Mouse (Mus musculus) stomach, embryonic 16.5 days (tissue): ENCODE measurements around the gene Gulp1. TPM values are rescaled to one million over a fixed set of nuclear protein-coding genes. Genes with fewer than 3 reads are reported as not detected.

Experiments
- ATAC-seq: fragments of 200-750 bp; cut with Nextera tagmentation; 2 replicates; pipeline ENCODE4 v1.8.0; 2017; ENCODE audit warnings: moderate number of reproducible peaks, moderate TSS enrichment; ENCODE audit not compliant: insufficient read depth, low FRiP score
- H3K27ac ChIP-seq: fragments of 300-500 bp; sonication (generic); 2 replicates; pipeline ENCODE4 v1.5.1; 2014; ENCODE audit warnings: low read length
- H3K27me3 ChIP-seq: fragments of 300-500 bp; sonication (generic); 2 replicates; pipeline ENCODE4 v1.6.1; 2014; ENCODE audit warnings: low read length, control low read depth, mixed read lengths; ENCODE audit not compliant: control insufficient read depth, insufficient read depth
- H3K36me3 ChIP-seq: fragments of 300-500 bp; sonication (generic); 2 replicates; pipeline ENCODE4 v1.6.1; 2014; ENCODE audit warnings: low read length; ENCODE audit not compliant: control insufficient read depth, insufficient read depth
- H3K4me1 ChIP-seq: fragments of 300-500 bp; sonication (generic); 2 replicates; pipeline ENCODE4 v1.6.1; 2014; ENCODE audit warnings: low read length, control low read depth, mixed read lengths; ENCODE audit not compliant: control insufficient read depth, insufficient read depth
- H3K4me2 ChIP-seq: fragments of 300-500 bp; sonication (generic); 2 replicates; pipeline ENCODE4 v1.6.1; 2014; ENCODE audit warnings: low read depth, low read length, mixed read lengths
- H3K4me3 ChIP-seq: fragments of 300-500 bp; sonication (generic); replicated peaks from 2 replicates; pipeline ENCODE4 v1.5.1; 2014; ENCODE audit warnings: mild to moderate bottlenecking, low read length
- H3K9ac ChIP-seq: fragments of 300-500 bp; sonication (generic); 2 replicates; pipeline ENCODE4 v1.6.1; 2014; ENCODE audit warnings: low read length
- H3K9me3 ChIP-seq: fragments of 300-500 bp; sonication (generic); replicated peaks from 2 replicates; pipeline ENCODE4 v1.6.1; 2016; ENCODE audit warnings: low read length, control low read depth; ENCODE audit not compliant: control insufficient read depth
- WGBS: fragments of 180-500 bp; shearing (Covaris S2); extraction: QIAGEN DNeasy Blood & Tissue Kit; methylation state at CpG from one replicate; pipeline ENCODE4 v1.1.7; 2014; 5-methylcytosine and 5-hydroxymethylcytosine counted together
- polyA plus RNA-seq: library from polyadenylated mRNA; unstranded; fragments of >200 nt; fragmentation: Nextera tagmentation; extraction: Ambion mirVana; gene quantifications from 2 replicates; pipeline ENCODE4 v1.2.1, GENCODE M21; 2015

Gene Gulp1
- polyA plus RNA-seq, 1 experiment from 2014 or later, result 21.4 TPM

GRCm38 (mm10) chr1:44580390-44580789 is 29.1 kb downstream of the Gulp1 start:
- Histone ChIP-seq H3K9me3 (no peaks in the 10 kb centered on the region), H3K4me3 (no peak overlapping the region), H3K36me3 (no peaks in the 10 kb centered on the region), H3K27me3 (no peaks in the 10 kb centered on the region), H3K27ac (peak overlapping the region; percentile 8; the same call in 1 of the 2 replicates), H3K4me1 (0 out of 2 replicates have a peak, but pooled peaks cover 2% of the 10 kb centered on the region), H3K4me2 (no peak overlapping the region), H3K9ac (no peak overlapping the region)
- 56% methylated on average over 3 of the region's 3 CpGs for WGBS
- peak; percentile 17; the same call in 1 of the 2 replicates for ATAC-seq

GRCm38 (mm10) chr1:44584886-44585385 is 33.6 kb downstream of the Gulp1 start:
- no peaks in the 10 kb centered on the region for H3K4me1 ChIP-seq
- 15% methylated on average over 3 of the region's 3 CpGs for WGBS
- no peak overlapping the region for H3K4me2 ChIP-seq
- no peak overlapping the region for H3K27ac ChIP-seq
- H3K9me3 ChIP-seq, result no peaks in the 10 kb centered on the region
- H3K27me3 ChIP-seq, result no peaks in the 10 kb centered on the region
- no peak overlapping the region for H3K9ac ChIP-seq
- H3K4me3 ChIP-seq, result no peak overlapping the region
- peak; percentile 64; the same call in 1 of the 2 replicates for ATAC-seq
- no peaks in the 10 kb centered on the region for H3K36me3 ChIP-seq

GRCm38 (mm10) chr1:44591742-44592141 is 40.4 kb downstream of the Gulp1 start:
- no peaks in the 10 kb centered on the region for H3K9me3 ChIP-seq
- H3K27ac ChIP-seq, result no peak overlapping the region
- no peaks in the 10 kb centered on the region for H3K27me3 ChIP-seq
- peaks cover 9% of the 10 kb centered on the region; the same call in 1 of the 2 replicates for H3K4me1 ChIP-seq
- 33% methylated on average over 3 of the region's 3 CpGs for WGBS
- no peak overlapping the region for H3K4me2 ChIP-seq
- H3K36me3 ChIP-seq, result no peaks in the 10 kb centered on the region
- H3K9ac ChIP-seq, result no peak overlapping the region
- ATAC-seq, result peak; percentile 85; the same call in 1 of the 2 replicates
- H3K4me3 ChIP-seq, result no peak overlapping the region

GRCm38 (mm10) chr1:44593109-44593508 is 41.8 kb downstream of the Gulp1 start:
- H3K4me2 ChIP-seq, result no peak overlapping the region
- WGBS, result 61% methylated on average over 1 of the region's 1 CpGs
- no peak overlapping the region for H3K4me3 ChIP-seq
- no peak for ATAC-seq
- no peak overlapping the region for H3K27ac ChIP-seq
- H3K36me3 ChIP-seq, result no peaks in the 10 kb centered on the region
- peaks cover 9% of the 10 kb centered on the region; the same call in 1 of the 2 replicates for H3K4me1 ChIP-seq
- no peaks in the 10 kb centered on the region for H3K9me3 ChIP-seq
- no peak overlapping the region for H3K9ac ChIP-seq
- no peaks in the 10 kb centered on the region for H3K27me3 ChIP-seq

GRCm38 (mm10) chr1:44598312-44598711 is 47.0 kb downstream of the Gulp1 start:
- no peak overlapping the region for H3K4me3 ChIP-seq
- H3K9ac ChIP-seq, result no peak overlapping the region
- ATAC-seq, result no peak
- H3K27me3 ChIP-seq, result no peaks in the 10 kb centered on the region
- WGBS, result 85% methylated on average over 2 of the region's 2 CpGs
- H3K4me1 ChIP-seq, result 0 out of 2 replicates have a peak, but pooled peaks cover 6% of the 10 kb centered on the region
- H3K36me3 ChIP-seq, result no peaks in the 10 kb centered on the region
- no peak overlapping the region for H3K4me2 ChIP-seq
- no peak overlapping the region for H3K27ac ChIP-seq
- no peaks in the 10 kb centered on the region for H3K9me3 ChIP-seq

- Histone ChIP-seq H3K4me1 (no peaks in the 10 kb centered on the region), H3K9me3 (no peaks in the 10 kb centered on the region), H3K27me3 (no peaks in the 10 kb centered on the region), H3K9ac (no peak overlapping the region), H3K27ac (no peak overlapping the region), H3K36me3 (no peaks in the 10 kb centered on the region), H3K4me3 (no peak overlapping the region), H3K4me2 (no peak overlapping the region)
- 62% methylated on average over 2 of the region's 2 CpGs for WGBS
- no peak for ATAC-seq
Observed at GRCm38 (mm10) chr1:44613294-44614041, 62.2 kb downstream of the Gulp1 start.

- H3K9ac ChIP-seq, result no peak overlapping the region
- 37% methylated on average over 2 of the region's 2 CpGs for WGBS
- H3K36me3 ChIP-seq, result no peaks in the 10 kb centered on the region
- H3K9me3 ChIP-seq, result no peaks in the 10 kb centered on the region
- no peak overlapping the region for H3K4me2 ChIP-seq
- no peak overlapping the region for H3K4me3 ChIP-seq
- no peak for ATAC-seq
- H3K27ac ChIP-seq, result no peak overlapping the region
- no peaks in the 10 kb centered on the region for H3K27me3 ChIP-seq
- H3K4me1 ChIP-seq, result no peaks in the 10 kb centered on the region
Observed at GRCm38 (mm10) chr1:44618751-44619150, 67.4 kb downstream of the Gulp1 start.

GRCm38 (mm10) chr1:44634481-44634880 is 83.2 kb downstream of the Gulp1 start:
- no peaks in the 10 kb centered on the region for H3K4me1 ChIP-seq
- no peak overlapping the region for H3K27ac ChIP-seq
- no peak overlapping the region for H3K4me2 ChIP-seq
- no peaks in the 10 kb centered on the region for H3K36me3 ChIP-seq
- H3K9ac ChIP-seq, result no peak overlapping the region
- WGBS, result 69% methylated on average over 4 of the region's 4 CpGs
- no peaks in the 10 kb centered on the region for H3K27me3 ChIP-seq
- no peak for ATAC-seq
- H3K4me3 ChIP-seq, result no peak overlapping the region
- H3K9me3 ChIP-seq, result no peaks in the 10 kb centered on the region

GRCm38 (mm10) chr1:44645678-44646276 is 94.5 kb downstream of the Gulp1 start:
- H3K27me3 ChIP-seq, result no peaks in the 10 kb centered on the region
- no peaks in the 10 kb centered on the region for H3K9me3 ChIP-seq
- no peak overlapping the region for H3K4me2 ChIP-seq
- H3K4me3 ChIP-seq, result no peak overlapping the region
- 87% methylated on average over 6 of the region's 6 CpGs for WGBS
- no peak overlapping the region for H3K9ac ChIP-seq
- H3K4me1 ChIP-seq, result no peaks in the 10 kb centered on the region
- H3K36me3 ChIP-seq, result no peaks in the 10 kb centered on the region
- ATAC-seq, result no peak
- no peak overlapping the region for H3K27ac ChIP-seq
